Mouse (Mus musculus) forebrain, embryonic 14.5 days (tissue): ENCODE results near the gene Snrnp35. TPM values are rescaled to one million over a fixed set of nuclear protein-coding genes. Genes with fewer than 3 reads are reported as not detected.

ENCODE experiments used
- ATAC-seq: fragments of 200-750 bp; cut with Nextera tagmentation; 2 replicates; pipeline ENCODE4 v1.8.0; 2017; ENCODE audit warnings: mild to moderate bottlenecking, moderate library complexity
- DNase-seq: peaks from one replicate; pipeline ENCODE4 v3.0.0-alpha.2; 2015; ENCODE audit warnings: low spot score
- H3K27ac ChIP-seq: fragments of 300-500 bp; sonication (generic); 2 replicates; pipeline ENCODE4 v1.5.1; 2014; ENCODE audit warnings: low read depth, mild to moderate bottlenecking, control low read depth, low read length, moderate library complexity
- H3K27me3 ChIP-seq: fragments of 300-500 bp; sonication (generic); replicated peaks from 2 replicates; pipeline ENCODE4 v1.6.1; 2014; ENCODE audit warnings: low read length, control low read depth, mixed read lengths; ENCODE audit not compliant: control insufficient read depth, insufficient read depth
- H3K36me3 ChIP-seq: fragments of 300-500 bp; sonication (generic); 2 replicates; pipeline ENCODE4 v1.6.1; 2014; ENCODE audit warnings: low read length, control low read depth; ENCODE audit not compliant: control insufficient read depth, insufficient read depth
- H3K4me1 ChIP-seq: fragments of 300-500 bp; sonication (generic); 2 replicates; pipeline ENCODE4 v1.6.1; 2014; ENCODE audit warnings: antibody characterized with exemption, low read length, control low read depth; ENCODE audit not compliant: control insufficient read depth, insufficient read depth
- H3K4me2 ChIP-seq: fragments of 300-500 bp; sonication (generic); 2 replicates; pipeline ENCODE4 v1.6.1; 2014; ENCODE audit warnings: mild to moderate bottlenecking, control low read depth, low read length
- H3K4me3 ChIP-seq: fragments of 300-500 bp; sonication (generic); 2 replicates; pipeline ENCODE4 v1.5.1; 2014; ENCODE audit warnings: low read depth, low read length, control low read depth
- H3K9ac ChIP-seq: fragments of 300-500 bp; sonication (generic); 2 replicates; pipeline ENCODE4 v1.6.1; 2014; ENCODE audit warnings: mild to moderate bottlenecking, low read length, control low read depth, moderate library complexity
- H3K9me3 ChIP-seq: fragments of 300-500 bp; sonication (generic); replicated peaks from 2 replicates; pipeline ENCODE4 v1.6.1; 2016; ENCODE audit warnings: low read length, control low read depth, mixed read lengths; ENCODE audit not compliant: control insufficient read depth
- WGBS: fragments of 180-500 bp; shearing (Covaris S2); extraction: QIAGEN DNeasy Blood & Tissue Kit; methylation state at CpG from one replicate; pipeline ENCODE4 v1.1.7; 2014; 5-methylcytosine and 5-hydroxymethylcytosine counted together
- polyA plus RNA-seq: library from polyadenylated mRNA; unstranded; fragments of >200 nt; fragmentation: Nextera tagmentation; extraction: Ambion mirVana; gene quantifications from 2 replicates; pipeline ENCODE4 v1.2.1, GENCODE M21; 2014

Snrnp35 gene
- polyA plus RNA-seq, 1 experiment from 2014 or later = 14.7 TPM

DNA sequence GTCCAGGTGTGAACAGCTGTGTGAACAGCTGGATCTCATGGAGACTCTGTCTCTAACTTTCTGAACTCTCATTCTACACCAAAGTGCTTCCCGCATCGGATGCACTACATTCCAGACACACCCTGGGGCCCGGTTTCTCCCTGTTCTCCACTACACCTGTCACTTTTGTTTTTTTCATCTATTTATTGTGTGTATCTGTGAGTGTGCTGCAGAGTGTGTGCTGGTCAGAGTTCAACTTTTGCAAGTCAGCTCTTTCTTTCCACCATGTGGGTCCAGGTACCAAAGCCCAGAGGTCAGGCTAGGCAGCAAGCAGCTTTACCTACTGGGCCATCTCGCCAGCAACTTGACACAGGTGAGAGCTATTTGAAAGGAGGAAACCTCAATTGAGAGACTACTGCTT lies 22.3 kb downstream of the Snrnp35 start:
- Histone ChIP-seq H3K4me2 (no peak overlapping the region), H3K4me1 (no peaks in the 10 kb centered on the region), H3K27me3 (no peaks in the 10 kb centered on the region), H3K27ac (no peak overlapping the region), H3K9ac (no peak overlapping the region), H3K36me3 (peaks cover 25% of the 10 kb centered on the region), H3K4me3 (no peak overlapping the region), H3K9me3 (no peaks in the 10 kb centered on the region)
- ATAC-seq (no peak), DNase-seq (no peak)
- WGBS = 96% methylated on average over 4 of the region's 4 CpGs

DNA sequence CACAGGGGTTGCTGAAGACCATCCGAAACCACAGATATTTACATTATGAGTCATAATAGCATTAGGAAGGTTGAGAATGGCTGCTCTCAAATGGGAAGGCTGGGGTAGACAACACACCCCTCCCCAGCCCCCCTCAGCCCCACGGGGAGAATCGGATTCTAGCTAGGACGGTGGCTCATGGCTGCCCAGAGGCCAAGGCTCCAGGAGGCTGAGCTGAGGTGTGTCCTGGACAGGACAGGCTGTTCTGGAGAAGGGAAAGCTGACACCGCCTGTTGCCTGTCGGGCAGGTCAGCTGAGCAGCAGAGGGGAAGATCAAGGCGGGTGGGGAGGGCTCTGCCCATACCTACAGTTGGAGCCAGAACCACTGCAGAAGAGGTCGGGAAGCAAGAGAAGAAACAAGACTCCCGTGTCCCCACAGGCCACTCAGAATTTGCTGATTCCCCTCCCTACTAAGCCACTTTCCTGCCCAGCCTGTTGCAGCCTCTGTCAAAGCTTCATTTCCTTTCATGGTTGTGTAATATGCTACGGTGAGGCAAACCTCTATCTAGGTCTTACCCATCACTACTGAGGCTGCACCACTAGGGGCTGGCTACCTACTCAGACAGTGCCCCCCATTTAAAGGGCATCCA lies 23.9 kb downstream of the Snrnp35 start:
- no peaks in the 10 kb centered on the region for H3K4me1 ChIP-seq
- no peak overlapping the region for H3K4me2 ChIP-seq
- H3K9ac ChIP-seq = no peak overlapping the region
- ATAC-seq (no peak), DNase-seq (no peak)
- peaks cover 17% of the 10 kb centered on the region; the same call in 1 of the 2 replicates for H3K36me3 ChIP-seq
- no peak overlapping the region for H3K4me3 ChIP-seq
- 83% methylated on average over 10 of the region's 10 CpGs for WGBS
- H3K9me3 ChIP-seq = no peaks in the 10 kb centered on the region
- no peaks in the 10 kb centered on the region for H3K27me3 ChIP-seq
- H3K27ac ChIP-seq = no peak overlapping the region

DNA sequence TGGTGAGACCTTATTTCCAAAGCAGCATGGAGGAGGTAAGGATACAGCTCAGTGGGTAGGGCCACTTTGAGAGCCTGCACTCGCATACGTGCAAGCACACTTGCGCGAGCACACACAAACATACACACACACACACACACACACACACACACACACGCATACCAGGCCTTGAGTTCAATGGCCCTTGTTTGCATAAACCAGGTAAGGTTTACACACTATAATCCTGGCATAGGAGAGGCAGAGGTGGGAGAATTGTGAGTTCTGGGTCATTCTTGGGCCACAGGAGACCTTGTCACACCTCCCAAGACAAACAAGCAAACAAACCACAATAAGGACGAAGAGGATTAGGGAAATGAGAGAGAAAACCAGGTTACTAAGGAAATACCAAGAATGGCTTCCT lies 26.3 kb downstream of the Snrnp35 start:
- no peaks in the 10 kb centered on the region for H3K27me3 ChIP-seq
- H3K4me2 ChIP-seq = no peak overlapping the region
- no peaks in the 10 kb centered on the region for H3K4me1 ChIP-seq
- no peak for ATAC-seq
- no peak for DNase-seq
- H3K4me3 ChIP-seq = no peak overlapping the region
- 91% methylated on average over 6 of the region's 6 CpGs for whole genome bisulfite sequencing
- H3K9me3 ChIP-seq = no peaks in the 10 kb centered on the region
- peaks cover 15% of the 10 kb centered on the region for H3K36me3 ChIP-seq
- no peak overlapping the region for H3K27ac ChIP-seq
- no peak overlapping the region for H3K9ac ChIP-seq

DNA sequence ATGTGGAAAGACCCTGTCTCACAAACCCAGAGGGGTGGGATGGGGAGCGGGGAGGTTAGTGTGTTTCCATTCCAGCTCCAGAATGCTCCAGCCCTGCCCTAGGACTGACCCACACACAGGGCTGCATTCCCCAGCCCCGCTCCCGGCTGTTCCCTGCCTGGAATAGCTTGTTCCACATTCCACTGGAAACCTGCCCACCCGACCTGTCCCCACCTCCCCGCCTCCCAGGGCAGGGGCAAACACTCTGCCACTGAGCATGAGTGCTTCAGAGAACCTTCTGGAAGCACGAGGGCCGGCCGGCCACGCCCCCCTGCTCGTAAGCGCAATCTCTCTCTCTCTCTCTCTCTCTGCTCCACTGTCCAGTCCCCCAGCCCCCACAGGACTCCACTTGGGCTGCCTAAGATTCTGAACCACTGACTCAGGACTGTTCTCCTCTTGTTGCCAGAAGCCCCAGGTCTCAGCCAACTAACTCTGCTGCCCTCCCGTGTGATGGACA lies 26.9 kb downstream of the Snrnp35 start:
- WGBS = 78% methylated on average over 12 of the region's 12 CpGs

DNA sequence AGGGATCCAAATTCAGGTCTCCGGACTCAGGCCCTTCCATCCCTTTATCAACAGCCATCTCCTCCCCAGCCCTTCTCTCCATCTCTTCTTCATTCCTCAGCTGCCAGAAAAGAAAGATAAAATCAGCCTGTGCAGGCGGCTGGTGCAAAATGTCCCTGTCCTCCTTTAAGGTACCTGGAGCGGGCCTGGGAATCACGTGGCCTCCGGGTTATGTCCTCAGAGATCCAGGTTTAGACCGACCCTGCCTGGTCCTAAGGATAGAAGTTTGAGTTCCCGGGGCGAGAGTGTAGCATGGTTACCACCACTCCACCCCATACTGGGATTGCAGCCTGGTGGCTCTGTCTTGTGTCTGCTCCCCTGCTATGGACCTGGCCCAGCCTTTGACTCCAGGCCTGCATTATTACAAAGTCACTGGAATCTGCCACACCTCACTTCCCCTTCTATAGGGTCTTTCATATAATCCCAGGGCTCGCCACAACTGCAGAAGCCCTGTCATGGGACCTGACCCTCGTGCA lies 27.7 kb downstream of the Snrnp35 start:
- no peak for ATAC-seq
- Histone ChIP-seq H3K9me3 (no peaks in the 10 kb centered on the region), H3K27ac (no peak overlapping the region), H3K4me1 (no peaks in the 10 kb centered on the region), H3K4me2 (no peak overlapping the region), H3K27me3 (no peaks in the 10 kb centered on the region), H3K9ac (no peak overlapping the region), H3K36me3 (peaks cover 19% of the 10 kb centered on the region), H3K4me3 (no peak overlapping the region)
- no peak for DNase-seq
- WGBS = 87% methylated on average over 10 of the region's 10 CpGs

More for the DNA sequence above, 26.9 kb downstream of the Snrnp35 start:
- no peak for DNase-seq
- no peak overlapping the region for H3K4me3 ChIP-seq
- no peak overlapping the region for H3K4me2 ChIP-seq
- H3K27me3 ChIP-seq = no peaks in the 10 kb centered on the region
- H3K4me1 ChIP-seq = no peaks in the 10 kb centered on the region
- H3K36me3 ChIP-seq = peaks cover 19% of the 10 kb centered on the region
- no peak overlapping the region for H3K27ac ChIP-seq
- H3K9me3 ChIP-seq = no peaks in the 10 kb centered on the region
- no peak for ATAC-seq
- no peak overlapping the region for H3K9ac ChIP-seq

DNA sequence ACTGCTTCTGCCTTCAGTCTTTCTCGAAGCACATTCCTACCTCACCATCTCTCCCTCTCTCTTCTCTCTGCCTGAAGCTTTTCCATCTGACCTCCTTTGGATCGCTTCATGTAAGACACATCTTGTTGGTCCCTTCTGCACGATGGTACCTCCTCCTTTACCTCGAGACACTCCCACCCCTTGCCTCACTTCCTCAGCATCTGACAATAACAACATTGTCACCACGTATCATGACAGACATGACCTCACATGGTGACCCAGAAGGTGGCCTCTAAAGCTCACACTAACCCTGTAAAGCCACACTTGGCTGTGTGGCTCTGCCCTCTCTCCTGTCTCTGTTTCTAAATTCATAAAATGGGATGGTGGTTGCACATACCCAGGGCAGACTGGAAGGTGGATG lies 32.9 kb downstream of the Snrnp35 start:
- Histone ChIP-seq H3K27ac (no peak overlapping the region), H3K4me3 (no peak overlapping the region), H3K9ac (no peak overlapping the region), H3K4me1 (no peaks in the 10 kb centered on the region), H3K9me3 (no peaks in the 10 kb centered on the region), H3K27me3 (no peaks in the 10 kb centered on the region), H3K36me3 (peaks cover 25% of the 10 kb centered on the region), H3K4me2 (no peak overlapping the region)
- DNase-seq = no peak
- no peak for ATAC-seq
- 87% methylated on average over 5 of the region's 5 CpGs for WGBS

DNA sequence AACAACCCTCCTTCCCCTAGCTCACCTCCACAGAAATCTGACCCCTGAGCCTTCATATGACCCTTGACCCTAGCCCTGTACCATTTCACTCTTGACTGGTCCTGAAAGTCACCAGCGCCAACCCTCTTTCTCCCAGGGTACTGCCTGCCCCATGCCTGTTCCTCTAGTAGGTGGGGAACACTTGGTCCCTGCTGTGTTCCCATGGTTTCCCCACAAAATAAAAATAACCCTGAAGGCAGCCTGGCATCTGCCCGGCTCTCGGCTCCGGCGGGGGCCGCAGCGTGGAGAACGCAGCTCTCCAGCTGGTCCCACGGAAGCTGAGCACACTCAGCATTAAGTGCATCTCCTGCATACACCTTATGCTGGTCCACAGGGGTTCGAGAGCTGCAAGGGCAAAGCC lies 35.7 kb downstream of the Snrnp35 start:
- H3K9me3 ChIP-seq = no peaks in the 10 kb centered on the region
- no peaks in the 10 kb centered on the region for H3K27me3 ChIP-seq
- DNase-seq (no peak), ATAC-seq (no peak)
- no peak overlapping the region for H3K4me2 ChIP-seq
- no peak overlapping the region for H3K9ac ChIP-seq
- no peak overlapping the region for H3K4me3 ChIP-seq
- peaks cover 18% of the 10 kb centered on the region for H3K36me3 ChIP-seq
- WGBS = 82% methylated on average over 10 of the region's 10 CpGs
- no peaks in the 10 kb centered on the region for H3K4me1 ChIP-seq
- H3K27ac ChIP-seq = no peak overlapping the region

DNA sequence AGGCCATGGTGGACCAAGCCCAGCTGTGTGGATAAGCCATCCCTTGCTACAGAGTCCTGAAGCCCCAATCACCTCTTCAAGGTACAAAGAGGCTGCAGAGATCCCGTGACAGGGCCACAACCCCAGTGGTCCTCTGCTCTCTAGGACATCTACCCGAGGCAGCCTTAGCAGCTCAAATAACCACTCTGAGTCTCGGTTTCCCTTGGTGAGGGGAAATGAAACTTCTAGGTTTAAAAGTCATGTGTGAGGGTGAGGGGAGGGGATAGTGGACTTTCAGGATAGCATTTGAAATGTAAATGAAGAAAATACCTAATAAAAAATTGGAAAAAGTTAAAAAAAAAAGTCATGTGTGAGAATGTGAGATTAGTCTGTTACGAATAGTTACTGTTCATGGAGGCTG lies 38.7 kb downstream of the Snrnp35 start:
- Histone ChIP-seq H3K4me1 (no peaks in the 10 kb centered on the region), H3K36me3 (peaks cover 9% of the 10 kb centered on the region), H3K27me3 (no peaks in the 10 kb centered on the region), H3K4me3 (no peak overlapping the region), H3K9me3 (no peaks in the 10 kb centered on the region), H3K27ac (no peak overlapping the region), H3K9ac (no peak overlapping the region), H3K4me2 (no peak overlapping the region)
- WGBS = 88% methylated on average over 4 of the region's 4 CpGs
- DNase-seq (no peak), ATAC-seq (no peak)

DNA sequence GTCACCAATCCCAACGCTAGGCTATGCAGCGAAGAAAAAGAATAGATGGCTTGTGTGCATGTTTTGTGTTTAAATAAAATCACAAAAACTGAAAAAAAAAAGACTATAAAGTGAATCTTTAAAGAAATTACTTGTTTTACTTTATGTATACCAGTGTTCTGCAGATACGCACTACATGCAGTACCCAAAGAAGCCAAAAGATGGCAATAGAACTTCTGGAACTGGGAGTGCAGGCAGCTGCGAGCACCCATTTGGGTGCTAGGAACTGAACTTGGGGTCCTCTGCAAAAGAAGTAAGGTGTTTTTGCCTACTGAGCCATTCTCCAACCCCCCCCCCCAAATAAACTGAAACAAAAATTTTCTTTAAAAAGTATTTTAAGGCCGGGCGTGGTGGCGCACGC lies 40.1 kb downstream of the Snrnp35 start:
- no peak for DNase-seq
- no peak for ATAC-seq
- Histone ChIP-seq H3K4me1 (no peaks in the 10 kb centered on the region), H3K27ac (no peak overlapping the region), H3K36me3 (peaks cover 9% of the 10 kb centered on the region), H3K9ac (no peak overlapping the region), H3K4me2 (no peak overlapping the region), H3K27me3 (no peaks in the 10 kb centered on the region), H3K9me3 (no peaks in the 10 kb centered on the region), H3K4me3 (no peak overlapping the region)
- 93% methylated on average over 8 of the region's 8 CpGs for WGBS
